Mouse (Mus musculus) ES-E14 (cell line): ENCODE measurements around the gene Syt13.

Experiments used
- CHD2 ChIP-seq: IDR thresholded peaks from 2 replicates; pipeline ENCODE4 v1.6.1; 2014; ENCODE audit warnings: mild to moderate bottlenecking, low read depth, low read length, inconsistent platforms
- HCFC1 ChIP-seq: IDR thresholded peaks from 2 replicates; pipeline ENCODE4 v1.6.1; 2012; ENCODE audit warnings: low read length, inconsistent platforms, borderline replicate concordance; ENCODE audit not compliant: insufficient read depth
- MAFK ChIP-seq: IDR thresholded peaks from 2 replicates; pipeline ENCODE4 v1.6.1; 2014; ENCODE audit warnings: mild to moderate bottlenecking, low read depth, low read length, inconsistent platforms; ENCODE audit not compliant: insufficient read depth
- ZC3H11A ChIP-seq: IDR thresholded peaks from 2 replicates; pipeline ENCODE4 v1.6.1; 2012; ENCODE audit warnings: low read depth, mild to moderate bottlenecking, inconsistent platforms, low read length, borderline replicate concordance

DNA sequence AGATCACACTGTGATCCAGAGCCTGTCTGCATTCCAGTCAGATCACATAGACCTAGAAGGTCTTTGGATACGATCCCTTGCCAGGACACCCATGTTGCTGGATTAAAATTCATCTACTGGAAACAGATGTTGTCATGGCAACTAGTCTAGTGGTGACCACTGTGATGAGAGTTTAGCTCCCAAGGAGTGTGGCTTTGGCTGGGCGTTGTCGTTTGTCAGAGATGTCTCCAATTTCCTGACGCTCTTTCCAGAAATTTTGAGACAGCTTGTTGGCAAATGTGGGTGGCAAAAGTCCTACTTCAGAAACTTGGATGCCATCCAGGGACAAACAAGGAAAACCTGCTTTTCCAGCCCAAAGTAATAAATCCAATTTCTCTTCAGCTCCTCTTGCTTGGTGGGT is 43.7 kb downstream of the Syt13 start:
- TF ChIP-seq HCFC1 (no peak), MAFK (no peak), CHD2 (no peak), ZC3H11A (no peak)
